Mouse (Mus musculus): ENCODE data around the gene Cacna1e.

DNA sequence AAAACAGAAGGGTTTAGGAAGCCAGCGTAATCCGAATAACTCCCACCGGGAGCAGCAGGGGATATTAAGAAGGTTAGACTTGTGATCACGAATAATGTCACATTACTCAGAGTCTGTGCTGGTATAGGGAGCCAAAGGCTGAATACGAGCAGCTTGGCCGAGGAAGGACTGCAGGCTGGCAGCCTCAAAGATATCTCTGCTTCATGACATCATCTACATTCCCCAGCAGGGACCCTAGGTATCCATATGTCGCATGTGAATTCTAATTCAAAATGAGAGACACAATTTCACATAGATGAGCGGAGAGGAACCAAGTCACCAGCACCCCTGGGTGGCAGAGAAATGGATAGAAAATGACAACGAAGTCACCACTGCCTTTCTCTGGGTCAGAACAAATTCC lies 22.9 kb downstream of the Cacna1e start:
- no peak for TF ChIP-seq EP300 (IDR thresholded peaks at IDR 0.05; ENCODE audit: low read depth)
- no peak for TF ChIP-seq CTCF (IDR thresholded peaks at IDR 0.05; ENCODE audit: low read depth)

All from liver, embryonic 14.5 days (tissue).